Mouse (Mus musculus) activated CD4-positive, CD25-positive, alpha-beta regulatory T cell, adult 9 weeks (primary cell): ENCODE results near the gene Slc35c2. TPM values are rescaled to one million over a fixed set of nuclear protein-coding genes. Genes with fewer than 3 reads are reported as not detected.

Source experiments
- polyA plus RNA-seq: library from polyadenylated mRNA; unstranded; fragments of 100-300 nt; shearing (Covaris generic); gene quantifications from one replicate; pipeline ENCODE4 v1.2.1, GENCODE M21; 2017

Gene Slc35c2
- 62.6 TPM for polyA plus RNA-seq

DNA sequence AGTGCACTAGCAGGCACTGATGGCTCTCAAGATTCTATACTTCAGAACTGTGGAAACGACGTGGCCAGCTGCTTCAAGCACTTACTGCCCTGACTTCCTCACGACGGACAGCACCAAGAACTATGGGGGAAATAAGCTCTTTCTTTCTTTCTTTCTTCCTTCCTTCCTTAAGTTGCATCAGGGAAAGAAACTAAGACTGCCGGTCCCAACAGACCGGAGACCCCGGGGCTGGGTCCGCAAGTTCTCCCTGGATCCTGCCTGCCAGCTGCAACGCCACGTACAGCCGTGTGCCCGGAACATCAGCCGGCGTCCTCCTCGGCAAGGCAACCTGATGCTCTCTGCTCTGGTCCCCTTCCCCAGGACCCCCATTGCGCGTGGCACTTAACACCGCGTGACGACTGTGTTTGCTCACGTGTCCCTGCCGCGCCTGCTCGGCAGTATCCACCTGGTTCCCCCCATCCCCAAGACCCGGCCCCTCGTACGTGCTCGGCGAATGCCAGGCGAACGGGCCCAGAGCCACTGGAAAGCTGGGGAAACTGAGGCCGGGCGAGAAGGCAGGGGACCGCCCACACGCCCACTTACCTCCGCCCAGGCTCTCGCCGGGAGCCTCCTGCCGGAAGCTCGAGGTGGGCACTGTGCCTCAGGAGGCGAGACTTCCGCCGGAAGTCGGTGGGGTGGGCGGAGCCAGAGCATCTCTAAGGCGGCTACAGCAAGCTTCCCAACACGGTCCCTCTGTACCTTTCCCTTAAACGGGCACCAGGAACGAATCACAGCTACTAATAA lies at the start of gene Slc35c2:
Gene Slc35c2, minus strand, starts transcription at position 668 of the 783 bp plus-strand sequence.

DNA sequence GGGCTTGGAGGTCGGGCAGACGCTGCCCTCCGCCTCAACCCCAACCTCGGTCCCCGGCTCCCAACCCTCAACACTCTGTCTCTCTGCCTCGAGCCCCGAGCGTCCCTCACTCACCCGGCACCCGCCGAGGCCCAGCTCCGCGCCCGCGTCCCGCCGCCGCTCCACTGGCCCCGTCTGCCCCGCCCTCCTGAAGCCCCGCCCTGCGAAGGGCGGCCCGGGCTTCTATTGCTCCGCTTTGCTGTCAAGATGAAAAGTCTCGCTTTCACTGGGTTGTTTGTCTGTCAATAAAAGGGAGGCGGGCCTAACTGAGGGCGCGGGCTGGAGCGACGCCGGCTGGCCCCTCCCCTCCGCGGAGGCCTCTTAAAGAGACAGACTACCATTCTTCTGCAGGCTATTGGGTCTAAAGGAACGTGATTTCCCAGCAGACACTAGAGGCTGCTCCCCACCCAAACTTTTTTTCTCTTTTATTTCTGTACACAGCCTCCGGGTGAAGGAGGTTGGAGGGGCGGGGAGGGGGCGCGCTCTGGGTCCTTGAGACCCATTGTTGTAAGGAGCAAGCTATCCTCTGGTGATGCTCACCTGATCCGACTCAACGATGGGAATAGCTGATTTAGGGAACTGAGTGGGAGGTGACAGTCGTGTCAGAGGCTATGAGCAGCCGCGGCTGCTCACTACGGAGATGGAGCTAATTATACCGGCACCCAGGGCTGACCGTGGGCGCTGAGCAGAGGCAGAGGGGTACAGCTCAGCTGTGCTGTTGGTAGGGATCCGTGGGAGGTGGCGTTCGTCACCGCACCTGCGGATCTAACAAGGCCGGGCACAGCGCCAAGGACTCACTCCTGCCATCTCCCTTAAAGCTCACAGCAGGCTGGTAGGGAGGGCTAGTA lies 38.9 kb upstream of the Slc35c2 start, which contains the start of gene Elmo2:
Gene Elmo2, minus strand, starts transcription at position 176 of the 887 bp plus-strand sequence.

DNA sequence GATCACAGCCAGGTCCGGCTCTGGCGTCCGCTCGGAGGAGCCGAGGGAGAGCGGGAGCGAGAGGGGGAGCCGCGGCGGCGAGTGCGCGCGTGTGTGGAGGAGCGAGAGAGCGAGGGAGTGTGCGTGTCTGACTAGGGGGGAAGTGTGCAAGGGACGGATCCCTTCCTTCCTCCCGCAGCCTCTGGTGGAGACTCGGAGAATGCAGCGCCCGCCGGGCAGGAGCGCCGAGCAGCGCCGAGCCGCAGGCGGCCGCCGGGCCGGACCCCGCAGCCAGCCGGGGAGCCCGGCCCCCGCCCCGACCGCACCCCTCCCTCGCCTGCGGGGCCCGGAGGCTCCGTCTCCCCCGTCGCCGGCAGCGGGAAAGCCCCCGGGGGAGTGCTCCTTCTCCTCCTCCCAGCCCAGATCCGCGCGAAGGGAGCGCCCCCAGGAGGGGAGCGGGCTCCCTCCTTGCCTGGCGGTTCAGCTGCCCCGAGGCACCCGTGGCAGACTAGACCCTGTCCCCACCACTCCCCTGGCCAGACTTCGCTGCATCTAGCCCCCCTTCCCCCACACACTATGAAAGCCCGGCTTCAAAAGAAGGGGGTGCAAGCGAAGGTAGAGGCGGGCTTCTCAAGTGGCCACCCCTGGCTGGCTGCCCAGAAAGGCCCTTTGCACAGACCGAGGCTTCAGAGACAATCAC lies 52.9 kb downstream of the Slc35c2 start, which contains the start of gene Cdh22:
Gene Cdh22, minus strand, starts transcription at position 241 of the 679 bp plus-strand sequence.

Other genes starting within 250 kb of the Slc35c2 start
- 1.4 TPM for gene Cd40, start 232.2 kb downstream of the Slc35c2 start, polyA plus RNA-seq
- gene 1700025C18Rik, start 197.1 kb downstream of the Slc35c2 start, polyA plus RNA-seq: not detected
- not detected for gene Cdh22, start 53.0 kb downstream of the Slc35c2 start, polyA plus RNA-seq
- 59.5 TPM for gene Elmo2, start 38.6 kb upstream of the Slc35c2 start, polyA plus RNA-seq
- not detected for gene Zfp663, start 80.9 kb upstream of the Slc35c2 start, polyA plus RNA-seq
- gene Zfp334, start 100.4 kb upstream of the Slc35c2 start, polyA plus RNA-seq: not detected
- gene Ocstamp, start 112.5 kb upstream of the Slc35c2 start, polyA plus RNA-seq: not detected
- gene Slc13a3, start 185.4 kb upstream of the Slc35c2 start, polyA plus RNA-seq: not detected
- gene Trp53rka, start 205.5 kb upstream of the Slc35c2 start, polyA plus RNA-seq: 3.7 TPM
- not detected for gene Slc2a10, start 215.9 kb upstream of the Slc35c2 start, polyA plus RNA-seq